Mouse (Mus musculus) adrenal gland, postnatal 14 days (tissue): ENCODE data around the gene Smtnl2. TPM values are rescaled to one million over a fixed set of nuclear protein-coding genes. Genes with fewer than 3 reads are reported as not detected.

ENCODE experiments used
- DNase-seq: peaks from one replicate; pipeline ENCODE4 v3.0.0; 2021; ENCODE audit warnings: mixed read lengths
- total RNA-seq: library from RNA; stranded (reverse); gene quantifications from 2 replicates; pipeline ENCODE4 v1.2.3, GENCODE M21; 2021

Gene Smtnl2
- total RNA-seq, 1 experiment from 2014 or later: 5.4 TPM

DNA sequence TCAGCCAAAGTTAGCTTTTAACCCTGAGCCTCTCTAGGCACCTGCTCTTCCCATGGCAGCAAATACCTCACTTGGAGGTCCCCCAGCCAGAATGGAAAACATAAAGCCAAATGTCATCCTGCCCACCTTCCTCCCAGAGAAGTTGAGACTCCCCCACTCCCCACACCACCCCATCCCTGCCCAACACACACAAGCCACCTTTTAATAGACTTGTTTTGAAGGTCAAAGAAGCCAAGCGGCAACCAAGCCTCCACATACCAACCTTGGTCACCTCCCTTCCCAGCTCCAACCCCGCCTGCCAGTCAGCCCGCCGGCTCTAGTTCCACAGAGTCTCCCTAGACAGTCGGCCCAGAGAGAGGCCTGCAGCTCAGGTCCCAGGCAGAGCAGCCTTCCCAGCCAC is 9.5 kb downstream of the Smtnl2 start:
- DNase-seq: no peak

- no peak for DNase-seq
These were observed 10.4 kb downstream of the Smtnl2 start for GRCm38 (mm10) chr11:72401068-72401467.

DNA sequence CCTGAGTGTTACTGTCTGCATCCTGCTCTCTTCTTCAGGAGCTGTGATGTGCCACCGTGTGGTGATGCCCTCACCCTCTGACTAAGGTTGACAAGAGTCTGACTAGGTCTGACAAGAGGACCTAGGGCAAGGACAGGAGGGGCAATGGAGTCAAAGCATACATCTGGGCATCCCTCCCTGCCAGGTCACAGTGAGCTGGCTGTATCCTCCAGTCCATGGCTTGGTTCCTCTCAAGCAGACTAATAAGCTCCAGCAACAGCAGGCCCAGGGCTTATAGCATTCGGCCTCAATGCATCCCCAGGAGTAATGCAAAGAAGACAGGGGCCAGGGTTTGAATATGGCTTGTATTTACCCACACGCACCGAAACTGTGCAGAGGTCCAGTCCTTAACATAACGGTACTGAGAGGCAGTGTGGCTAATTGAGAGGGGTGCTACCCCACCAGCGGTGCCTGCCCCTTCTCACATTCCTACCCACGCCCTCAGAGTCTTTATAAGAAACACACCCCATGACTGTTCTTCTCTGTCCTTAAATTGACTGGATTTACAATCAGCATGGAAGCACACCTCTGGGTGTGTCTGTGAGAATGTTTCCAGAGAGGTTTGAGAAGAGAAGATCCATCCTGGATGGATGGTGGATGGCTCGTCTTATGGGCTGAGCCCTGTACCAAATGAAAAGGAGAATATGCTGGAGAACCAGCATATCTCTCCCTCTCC is 13.5 kb downstream of the Smtnl2 start:
- DNase-seq: no peak

DNA sequence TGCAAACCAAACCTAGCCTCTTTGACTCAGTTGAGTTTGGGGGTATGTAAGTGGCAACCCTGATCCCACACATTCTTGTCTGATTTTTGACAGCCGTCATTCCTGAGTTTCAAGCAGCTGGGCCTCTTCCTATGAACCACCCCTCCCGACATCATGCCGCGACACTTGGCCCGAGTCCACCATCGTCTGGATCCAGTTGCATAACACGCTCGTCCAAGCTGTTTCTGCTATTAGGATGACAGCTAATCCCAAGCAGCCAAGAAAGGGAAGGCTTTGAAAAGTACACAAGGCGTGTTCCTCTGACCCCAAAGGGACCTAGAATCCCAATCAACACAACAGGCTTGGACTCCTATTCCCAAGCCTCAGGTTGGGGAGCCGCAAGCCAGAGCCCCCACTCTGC is 14.4 kb downstream of the Smtnl2 start:
- peak; percentile 84 for DNase-seq

DNA sequence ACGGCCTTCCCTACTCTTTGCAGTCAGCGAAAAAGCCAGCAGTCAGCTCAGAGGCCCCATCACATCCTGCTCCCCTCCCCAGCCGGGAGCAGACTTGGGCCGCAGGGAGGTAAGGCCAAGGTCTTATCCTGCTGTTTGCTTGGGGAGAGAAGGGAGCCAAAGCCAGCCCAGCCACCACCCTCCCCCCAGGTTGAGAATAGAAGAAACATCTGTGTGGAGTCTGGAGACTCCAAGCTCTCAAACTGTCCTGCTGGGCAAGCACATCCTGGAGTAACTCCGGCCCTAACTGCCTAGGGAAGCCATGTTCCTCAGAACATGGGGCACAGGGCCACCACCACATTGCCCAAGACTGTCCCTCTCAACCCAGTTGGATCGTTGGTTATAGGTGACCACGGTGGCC is 14.9 kb downstream of the Smtnl2 start:
- peak; percentile 68 for DNase-seq

- no peak for DNase-seq
These were observed 15.9 kb downstream of the Smtnl2 start for GRCm38 (mm10) chr11:72395652-72396051.

DNA sequence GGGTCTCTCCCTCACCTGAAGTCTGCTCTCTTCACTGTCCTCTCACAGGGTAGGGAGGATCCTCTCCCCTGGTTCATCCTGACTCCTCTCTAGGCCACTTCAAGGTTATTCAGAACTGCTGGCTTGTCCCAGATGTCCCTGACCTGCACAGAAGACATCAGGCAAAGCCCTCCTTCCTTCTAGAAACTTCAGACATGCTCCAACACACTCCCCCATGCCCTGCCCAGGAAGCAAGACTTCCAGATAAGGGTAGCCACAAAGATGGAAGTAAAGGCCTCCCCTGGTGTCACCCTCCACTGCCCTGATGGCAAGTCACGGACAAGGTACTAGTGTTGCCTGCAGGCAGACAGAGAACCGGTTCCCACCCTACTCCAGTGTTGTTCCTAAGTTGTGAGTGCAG is 16.8 kb downstream of the Smtnl2 start:
- DNase-seq: no peak

- peak; percentile 86 for DNase-seq
These were observed 17.8 kb downstream of the Smtnl2 start for GRCm38 (mm10) chr11:72393669-72394068.

- no peak for DNase-seq
These were observed 18.3 kb downstream of the Smtnl2 start for GRCm38 (mm10) chr11:72393243-72393642.

- DNase-seq: no peak
These were observed 20.3 kb downstream of the Smtnl2 start for GRCm38 (mm10) chr11:72391181-72391580.

GRCm38 (mm10) chr11:72389407-72390142 is 21.9 kb downstream of the Smtnl2 start:
- no peak for DNase-seq

DNA sequence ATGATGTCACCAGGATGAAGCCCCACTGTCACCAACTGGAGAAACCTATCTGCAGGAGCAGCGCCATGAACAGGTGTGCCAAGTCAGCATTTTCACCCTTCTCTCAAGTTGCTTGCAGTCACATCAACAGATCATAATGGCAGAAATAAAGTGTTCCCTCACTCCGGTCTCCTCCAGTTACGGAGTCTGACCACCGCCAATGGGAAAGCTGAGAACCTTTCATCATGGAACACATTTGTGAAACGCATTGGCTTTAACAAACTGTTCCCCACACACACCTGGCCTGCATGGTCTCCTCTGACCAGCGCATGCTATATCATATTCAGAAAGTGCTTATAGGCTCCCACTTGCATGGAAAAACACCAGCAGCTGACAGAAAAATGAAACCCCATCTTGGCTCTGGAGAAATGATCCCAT is 23.4 kb downstream of the Smtnl2 start:
- DNase-seq: no peak

DNA sequence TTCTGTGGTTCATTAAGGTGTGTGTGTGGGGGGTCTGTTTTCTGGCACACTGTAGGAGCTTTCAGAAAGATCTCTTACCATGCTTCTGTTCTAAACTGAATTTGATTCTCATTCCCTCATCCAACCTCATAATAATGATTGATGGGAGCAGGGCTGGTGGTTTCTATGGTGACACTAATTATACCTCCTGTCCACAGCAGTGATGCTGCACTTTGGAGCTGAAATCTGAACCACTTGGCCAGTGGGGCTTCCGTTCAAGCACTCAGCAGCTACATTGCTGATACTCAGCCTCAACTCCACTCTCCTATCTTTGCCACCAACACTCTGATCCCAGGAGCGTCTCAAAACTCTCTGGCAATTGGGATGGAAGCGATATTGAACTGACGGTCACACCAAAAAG is 32.2 kb downstream of the Smtnl2 start:
- DNase-seq: no peak

GRCm38 (mm10) chr11:72378222-72378621 is 33.3 kb downstream of the Smtnl2 start:
- DNase-seq: no peak

DNA sequence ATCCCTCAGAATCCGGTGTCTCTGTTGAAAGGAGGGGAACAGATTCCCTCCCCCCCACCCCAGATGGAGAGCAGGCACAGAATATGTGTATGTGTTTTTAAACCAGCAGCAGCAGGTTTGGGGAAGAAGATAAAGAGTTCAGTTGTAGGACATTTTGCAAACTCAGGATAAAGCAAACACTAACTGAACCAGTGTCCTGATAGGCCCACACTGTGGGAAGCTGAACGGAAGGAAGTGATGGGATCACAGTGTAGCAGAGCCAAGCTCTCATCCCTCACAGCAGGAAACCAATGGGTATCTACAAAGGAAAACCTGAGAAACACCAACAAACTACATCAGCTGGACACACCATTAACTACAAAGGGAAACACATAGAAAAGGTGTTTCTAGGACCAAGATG is 35.0 kb downstream of the Smtnl2 start:
- no peak for DNase-seq

DNA sequence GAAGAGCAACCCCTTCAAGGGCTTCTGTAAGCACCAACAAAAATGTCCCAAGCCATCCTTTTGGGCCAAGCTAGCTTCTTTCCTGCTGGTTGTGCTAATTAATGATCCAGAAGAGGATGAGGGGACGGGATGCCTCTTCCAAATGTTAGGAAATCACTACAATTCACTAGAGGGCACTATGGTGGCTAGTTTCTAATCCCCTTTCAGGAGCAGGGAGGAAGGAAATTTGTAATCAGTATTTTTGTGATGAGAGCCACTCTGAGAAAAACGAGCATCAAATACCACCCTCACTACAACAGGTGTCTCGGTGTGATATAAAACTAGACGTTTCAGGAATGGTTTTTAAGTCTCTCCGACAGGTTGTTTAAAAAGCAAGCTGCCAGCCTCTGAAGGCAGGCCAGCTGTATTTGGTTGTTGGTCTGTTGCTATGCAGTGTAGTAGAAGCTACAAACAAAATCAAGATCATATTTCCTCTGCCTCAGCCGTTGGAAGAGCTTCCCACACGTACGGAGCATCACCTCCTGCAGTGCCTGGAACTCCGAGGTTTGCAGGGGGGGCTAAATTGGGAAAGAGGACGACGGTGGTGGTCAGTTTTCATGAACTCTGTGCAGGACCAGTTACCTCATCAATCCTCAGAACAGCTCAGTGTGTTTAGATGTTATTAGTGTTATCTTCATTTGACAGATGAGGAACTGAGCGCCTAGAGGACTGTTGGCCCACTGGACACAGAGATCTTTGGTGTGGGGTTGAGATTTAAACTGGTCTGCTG is 41.4 kb downstream of the Smtnl2 start:
- DNase-seq: no peak

DNA sequence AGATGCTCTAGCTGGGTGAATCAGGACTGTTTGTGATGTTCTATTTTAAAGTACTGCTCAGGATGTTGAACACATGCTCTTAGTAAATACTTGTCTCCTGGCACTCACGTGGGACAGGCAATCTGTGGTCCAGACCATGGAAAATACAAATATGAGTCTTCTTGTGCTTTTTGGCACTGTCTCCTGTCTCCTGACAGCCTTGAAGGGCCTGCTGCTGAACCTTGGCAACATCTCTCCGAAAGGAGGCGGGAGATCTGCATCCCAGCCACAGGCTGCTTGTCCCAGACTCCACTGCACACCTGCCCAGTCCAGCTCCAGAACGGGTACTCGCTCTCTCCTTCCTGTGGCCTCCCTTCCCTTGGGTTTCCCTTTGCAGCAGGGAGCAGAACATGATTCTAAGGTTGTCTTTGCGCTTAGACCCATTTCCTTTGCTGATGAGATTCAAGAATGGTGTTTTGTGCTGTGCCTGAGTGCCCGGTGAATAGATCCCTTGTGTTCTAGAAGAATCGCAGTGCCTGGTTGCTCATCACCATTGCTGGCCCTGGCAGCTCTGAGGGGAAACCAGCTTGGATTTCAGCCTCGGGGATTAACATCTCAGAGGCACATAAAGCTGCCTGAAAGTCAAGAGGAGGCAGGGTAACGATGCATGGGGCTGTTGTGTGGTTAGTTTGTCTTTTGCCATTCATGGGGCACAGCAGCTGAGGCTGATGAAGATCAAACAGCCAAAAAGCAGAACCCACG is 43.4 kb downstream of the Smtnl2 start:
- DNase-seq: no peak

DNA sequence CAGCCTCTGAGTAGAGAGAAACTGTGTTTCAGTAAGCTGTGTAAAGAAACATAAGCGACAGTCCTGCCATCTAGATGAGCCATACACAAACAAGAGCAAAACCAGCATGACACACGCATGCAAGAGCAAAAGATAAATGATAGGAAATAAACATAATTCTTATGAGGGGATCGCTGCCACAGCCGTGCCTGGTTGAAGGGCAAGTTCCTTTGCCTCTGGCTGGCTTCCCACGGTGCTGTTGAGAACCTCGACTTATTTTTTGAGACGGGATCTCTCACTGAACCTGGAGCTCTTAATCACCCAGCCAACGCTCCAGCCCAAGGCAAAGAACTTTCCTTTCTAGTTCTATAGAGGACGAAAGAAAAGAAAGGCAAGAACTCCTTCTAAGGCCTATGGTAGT is 45.4 kb downstream of the Smtnl2 start:
- peak; percentile 71 for DNase-seq

GRCm38 (mm10) chr11:72364526-72364925 is 47.0 kb downstream of the Smtnl2 start:
- no peak for DNase-seq

DNA sequence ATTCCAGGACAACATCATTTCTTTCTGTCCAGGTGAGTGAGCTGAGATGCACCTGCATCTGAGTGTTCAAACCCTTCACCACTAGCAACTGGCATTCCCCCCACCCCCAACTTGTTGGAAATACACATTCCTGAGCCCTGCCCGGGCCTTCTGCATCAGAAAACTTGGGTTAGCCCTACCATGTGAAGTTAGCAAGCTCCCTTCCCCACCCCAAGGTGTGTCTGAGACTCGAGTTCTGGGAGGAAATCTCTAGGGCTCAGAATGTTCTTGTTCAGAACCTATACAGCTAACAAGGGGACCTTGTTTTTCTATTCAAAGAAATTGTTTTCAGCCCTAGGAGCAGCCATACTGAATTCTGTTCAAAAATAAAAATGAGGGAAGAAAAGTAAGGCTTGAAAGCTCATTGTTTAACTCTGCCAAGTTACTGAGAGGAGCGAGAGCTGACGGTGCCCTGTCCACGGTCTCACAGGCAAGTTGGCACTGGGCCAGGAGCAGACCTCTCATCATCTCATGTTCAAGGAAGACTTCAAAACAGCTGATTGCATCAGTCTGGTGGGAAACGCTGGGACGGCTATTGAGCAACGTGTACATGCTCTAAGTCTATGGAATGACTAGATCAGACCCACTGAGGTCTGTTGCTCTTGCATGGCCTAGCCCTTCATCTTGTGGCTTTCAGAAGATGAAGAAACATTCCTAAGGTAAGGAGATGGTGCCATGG is 47.8 kb downstream of the Smtnl2 start:
- peak; percentile 59 for DNase-seq

DNA sequence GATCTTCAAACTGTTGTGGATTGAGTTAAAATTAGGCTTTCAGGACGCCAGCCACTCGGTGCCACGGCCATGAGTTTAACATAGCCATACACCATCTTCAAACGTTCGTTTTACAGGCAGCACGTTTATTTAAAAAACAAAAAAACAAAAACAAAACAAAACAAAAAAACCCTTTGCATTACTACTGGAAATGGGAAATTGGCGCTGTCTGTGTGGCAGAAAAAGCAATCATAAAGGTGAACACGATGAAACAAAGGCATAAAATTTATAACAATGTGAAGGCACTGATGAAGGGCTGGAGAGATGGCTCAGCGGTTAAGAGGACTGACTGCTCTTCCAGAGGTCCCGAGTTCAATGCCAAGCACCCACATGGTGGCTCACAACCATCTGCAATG is 49.2 kb downstream of the Smtnl2 start, which contains the start of gene Tekt1:
Tekt1 (minus strand) TSS at position 96 of the 395 bp plus-strand sequence.
- no peak for DNase-seq
